Mouse (Mus musculus): ENCODE measurements at regions not wholly inside any gene's neighbourhood (a gene's known extent, or its start where the extent isn't known, plus 50 kb on each side); places are given as distances from the start of the nearest gene placed in this dataset.

GRCm38 (mm10) chr13:101914132-101914531 is 146.1 kb upstream of the Pik3r1 start:
- no peak for TF ChIP-seq CTCF (IDR thresholded peaks at IDR 0.05; ENCODE audit: low read depth)
- TF ChIP-seq EP300 (IDR thresholded peaks at IDR 0.05; ENCODE audit: low read depth), result no peak

Measured in liver, postnatal 0 days (tissue).